ENCODE assay signal across 31 mouse cellular contexts in the genomic region with DNA sequence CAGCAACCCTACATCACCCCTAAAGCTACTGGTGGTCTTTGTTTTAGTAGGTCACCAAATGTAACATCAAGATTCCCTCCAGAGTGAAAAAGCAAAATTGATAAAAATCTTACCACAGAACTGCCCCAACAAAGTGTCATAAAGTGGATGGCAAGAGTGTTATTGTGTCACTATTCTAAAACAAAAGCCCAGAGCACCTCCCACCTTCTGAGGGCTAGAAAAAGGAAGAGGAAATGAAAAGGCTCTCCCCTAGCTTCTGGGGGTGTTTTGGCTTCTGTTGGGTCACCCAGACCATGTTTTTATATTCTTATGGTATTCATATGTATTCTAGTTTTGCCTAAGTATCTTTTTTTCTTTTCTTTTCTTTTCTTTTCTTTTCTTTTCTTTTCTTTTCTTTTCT. TPM values are rescaled to one million over a fixed set of nuclear protein-coding genes. Genes with fewer than 3 reads are reported as not detected.
DNase-seq lines count a peak whose midpoint lies in the region; ATAC-seq and TF ChIP-seq lines count a peak whose summit lies in the region.
"Had no signal": no experiment of that assay in that cellular context is flagged by ENCODE, and none has a peak within 500 bp of the region (broad histone marks: within the 10 kb centered on the region; RNA-seq: fewer than 3 reads in every experiment).

No protein-coding gene starts in this region.

- intact Hi-C loops in heart, adult 2 months (cut with DNase I) = no loop called here

- H3K36me3 ChIP-seq in heart, adult 2 months (ENCODE audit: control insufficient read depth, insufficient read depth, low read length) = no peaks in the 10 kb centered on the region
- H3K36me3 ChIP-seq: embryonic facial prominence, embryonic 10.5 days; embryonic facial prominence, embryonic 13.5 days; forebrain, embryonic 12.5 days; forebrain, embryonic 15.5 days; heart, embryonic 10.5 days; heart, embryonic 13.5 days; hindbrain, embryonic 12.5 days; hindbrain, embryonic 15.5 days had no signal

- no peaks in the 10 kb centered on the region for H3K27me3 ChIP-seq in heart, adult 2 months (ENCODE audit: control insufficient read depth, insufficient read depth, low read length)
- H3K27me3 ChIP-seq: embryonic facial prominence, embryonic 13.5 days; forebrain, embryonic 12.5 days; forebrain, embryonic 15.5 days; heart, embryonic 13.5 days; hindbrain, embryonic 12.5 days; hindbrain, embryonic 15.5 days had no signal

- TF ChIP-seq CTCF in heart, adult 2 months (IDR thresholded peaks at IDR 0.05) = no peak

- H3K4me3 ChIP-seq in heart, adult 2 months = no peak overlapping the region
- H3K4me3 ChIP-seq: embryonic facial prominence, embryonic 10.5 days; embryonic facial prominence, embryonic 13.5 days; erythroblast, embryonic 14.5 days; forebrain, embryonic 12.5 days; forebrain, embryonic 15.5 days; heart, embryonic 10.5 days; heart, embryonic 13.5 days; hindbrain, embryonic 12.5 days; hindbrain, embryonic 15.5 days had no signal

- no peaks in the 10 kb centered on the region for H3K4me1 ChIP-seq in heart, adult 2 months (ENCODE audit: control insufficient read depth, insufficient read depth, low read length)
- H3K4me1 ChIP-seq: embryonic facial prominence, embryonic 10.5 days; embryonic facial prominence, embryonic 13.5 days; forebrain, embryonic 12.5 days; forebrain, embryonic 15.5 days; heart, embryonic 10.5 days; heart, embryonic 13.5 days; hindbrain, embryonic 12.5 days; hindbrain, embryonic 15.5 days had no signal

- peak; percentile 53 for DNase-seq in A20 (ENCODE audit: low read depth, low spot score)
- DNase-seq in kidney, postnatal 25 days = no peak
- no peak for DNase-seq in heart, adult 2 months
- DNase-seq in lung, postnatal 4 days = no peak
- DNase-seq: adrenal gland, postnatal 10 days; adrenal gland, postnatal 36 days; cerebellum, adult 18-20 months; cerebellum, adult 9-10 months; cerebellum, postnatal 14 days; embryo, embryonic 11 days; gastrocnemius, postnatal 25 days; heart, postnatal 14 days; heart, postnatal 4 days had no signal

- no peaks in the 10 kb centered on the region for H3K79me2 ChIP-seq in heart, adult 2 months (replicated peaks; ENCODE audit: control insufficient read depth, insufficient read depth, low read length)

- H3K27ac ChIP-seq in heart, adult 2 months = no peak overlapping the region
- H3K27ac ChIP-seq: embryonic facial prominence, embryonic 10.5 days; embryonic facial prominence, embryonic 13.5 days; forebrain, embryonic 12.5 days; forebrain, embryonic 15.5 days; heart, embryonic 10.5 days; heart, embryonic 13.5 days; hindbrain, embryonic 12.5 days; hindbrain, embryonic 15.5 days had no signal

- no peak overlapping the region for H3K9ac ChIP-seq in heart, adult 2 months (ENCODE audit: low read depth, low read length)
- H3K9ac ChIP-seq: embryonic facial prominence, embryonic 13.5 days; forebrain, embryonic 12.5 days; forebrain, embryonic 15.5 days; heart, embryonic 13.5 days; hindbrain, embryonic 12.5 days; hindbrain, embryonic 15.5 days had no signal

- peak; percentile 82 for ATAC-seq in granulocyte monocyte progenitor cell, adult 5-6 weeks (replicated peaks; ENCODE audit: poor library complexity, severe bottlenecking)
- peak; percentile 50; the same call in 1 of the 2 replicates for ATAC-seq in monocyte, adult 5-6 weeks (replicated peaks; ENCODE audit: insufficient number of reproducible peaks, low FRiP score, low TSS enrichment, poor library complexity, severe bottlenecking)
- ATAC-seq: forebrain, embryonic 15.5 days; intestine, postnatal 0 days; Patski had no signal

- no peak for TF ChIP-seq POLR2A in heart, adult 2 months (IDR thresholded peaks at IDR 0.05; ENCODE audit: insufficient read depth, low read depth, low read length)

- no peak for TF ChIP-seq EP300 in heart, adult 2 months (IDR thresholded peaks at IDR 0.05; ENCODE audit: insufficient read depth, low read depth, low read length)

RNA-seq across cellular contexts. Expression of a gene that starts 24.6 kb away (rescaled TPM):
- total RNA-seq in granulocyte monocyte progenitor cell, adult 5-6 weeks (2014; fragmentation: Nextera tagmentation) = 10.8 and 17.9 TPM in 2 replicates
- 21.9 and 22.5 TPM in 2 replicates for total RNA-seq in granulocyte monocyte progenitor cell, adult 5-6 weeks (2017)
- total RNA-seq in monocyte, adult 5-6 weeks (2017) = 11.4 to 17.4 TPM (median 14.1 TPM) in 3 replicates
- 10 to 100 TPM; 10.8 to 13.5 TPM for total RNA-seq in heart, adult 2 months (2021)
- polyA plus RNA-seq in heart, adult 2 months (2012; rRNA removed) = 3.3 and 6.2 TPM in 2 replicates

RNA-seq across cellular contexts. Expression of a gene that starts 24.6 kb away (rescaled TPM):
- 13.5 and 22.1 TPM in 2 replicates for total RNA-seq in granulocyte monocyte progenitor cell, adult 5-6 weeks (2014; fragmentation: Nextera tagmentation)
- 12.9 and 16.0 TPM in 2 replicates for total RNA-seq in granulocyte monocyte progenitor cell, adult 5-6 weeks (2017)
- total RNA-seq in monocyte, adult 5-6 weeks (2017) = 12.4 to 18.3 TPM (median 15.3 TPM) in 3 replicates
- 1 to 10 TPM; 7.6 TPM for total RNA-seq in heart, adult 2 months (2021)
- polyA plus RNA-seq in heart, adult 2 months (2012; rRNA removed) = 3.3 and 8.1 TPM in 2 replicates

RNA-seq across cellular contexts. Expression of a gene that starts 42.8 kb away (rescaled TPM):
- 102 and 159 TPM in 2 replicates for total RNA-seq in granulocyte monocyte progenitor cell, adult 5-6 weeks (2014; fragmentation: Nextera tagmentation)
- total RNA-seq in granulocyte monocyte progenitor cell, adult 5-6 weeks (2017) = 86.7 and 90.4 TPM in 2 replicates
- total RNA-seq in monocyte, adult 5-6 weeks (2017) = 0.87 to 1.3 TPM in 2 of 3 replicates, not detected in the other
- total RNA-seq in heart, adult 2 months (2021) = not detected
- not detected in 2 replicates for polyA plus RNA-seq in heart, adult 2 months (2012; rRNA removed)
- total RNA-seq: adrenal gland, adult 18-20 months; adrenal gland, postnatal 10 days; adrenal gland, postnatal 36 days; gastrocnemius, adult 8-10 months; gastrocnemius, postnatal 25 days; heart, postnatal 14 days; heart, postnatal 4 days had no signal
- polyA plus RNA-seq: embryonic facial prominence, embryonic 10.5 days; embryonic facial prominence, embryonic 13.5 days; erythroblast, embryonic 14.5 days; forebrain, embryonic 12.5 days; forebrain, embryonic 15.5 days; gonadal fat pad, adult 2 months; heart, embryonic 13.5 days; hindbrain, embryonic 12.5 days; hindbrain, embryonic 15.5 days; intestine, embryonic 14.5 days; Patski had no signal

RNA-seq across cellular contexts. Expression of a gene that starts 48.9 kb away (rescaled TPM):
- total RNA-seq in granulocyte monocyte progenitor cell, adult 5-6 weeks (2014; fragmentation: Nextera tagmentation) = not detected in 2 replicates
- total RNA-seq in granulocyte monocyte progenitor cell, adult 5-6 weeks (2017) = not detected in 2 replicates
- total RNA-seq in monocyte, adult 5-6 weeks (2017) = not detected in 3 replicates
- 10 to 100 TPM; 25.2 to 29.6 TPM for total RNA-seq in heart, adult 2 months (2021)
- 10.9 and 23.4 TPM in 2 replicates for polyA plus RNA-seq in heart, adult 2 months (2012; rRNA removed)
- total RNA-seq: ES-E14 had no signal
- polyA plus RNA-seq: embryonic facial prominence, embryonic 10.5 days; embryonic facial prominence, embryonic 13.5 days; erythroblast, embryonic 14.5 days; forebrain, embryonic 12.5 days; forebrain, embryonic 15.5 days; gonadal fat pad, adult 2 months; heart, embryonic 10.5 days; hindbrain, embryonic 15.5 days; intestine, embryonic 14.5 days; intestine, postnatal 0 days had no signal

RNA-seq across cellular contexts. Expression of a gene that starts 54.9 kb away (rescaled TPM):
- 24.6 and 28.5 TPM in 2 replicates for total RNA-seq in granulocyte monocyte progenitor cell, adult 5-6 weeks (2014; fragmentation: Nextera tagmentation)
- total RNA-seq in granulocyte monocyte progenitor cell, adult 5-6 weeks (2017) = 52.1 and 67.7 TPM in 2 replicates
- total RNA-seq in monocyte, adult 5-6 weeks (2017) = 25.0 to 33.0 TPM (median 27.0 TPM) in 3 replicates
- total RNA-seq in heart, adult 2 months (2021) = 10 to 100 TPM; 12.2 to 14.0 TPM
- polyA plus RNA-seq in heart, adult 2 months (2012; rRNA removed) = 4.6 and 9.6 TPM in 2 replicates

Comparison
In these comparisons a context has a peak if more than half of its experiments do, and no peak if none do; other contexts are left out.
1. RNA of a gene that starts 42.8 kb away (total RNA-seq): 86.7 to 159 TPM in granulocyte monocyte progenitor cell, adult 5-6 weeks; 0.87 to 1.3 TPM in monocyte, adult 5-6 weeks and not detected in heart, adult 2 months; every median in the first group is over 10 times any median in the second.